Mouse (Mus musculus) G1E-ER4 (cell line): ENCODE data around the gene Mup3. TPM values are rescaled to one million over a fixed set of nuclear protein-coding genes. Genes with fewer than 3 reads are reported as not detected.
"Not testable (repeated sequence)": the region's sequence is repeated elsewhere in the genome, so short reads cannot be mapped to it uniquely, and the experiment has no call there.

Experiments used
- GATA1 ChIP-seq: IDR thresholded peaks from one replicate; pipeline ENCODE4 v1.8.0; 2012; ENCODE audit warnings: low read length, inconsistent platforms
- polyA plus RNA-seq: library from polyadenylated mRNA; stranded (reverse); fragments of >175 nt; gene quantifications from 2 replicates; pipeline ENCODE4 v1.2.3, GENCODE M21; 2012

Mup3 gene
- not detected in 2 replicates for polyA plus RNA-seq

GRCm38 (mm10) chr4:62087241-62087640, at the start of gene Mup3:
Gene Mup3, minus strand, starts transcription at chr4:62087342.
- TF ChIP-seq GATA1 = no peak

DNA sequence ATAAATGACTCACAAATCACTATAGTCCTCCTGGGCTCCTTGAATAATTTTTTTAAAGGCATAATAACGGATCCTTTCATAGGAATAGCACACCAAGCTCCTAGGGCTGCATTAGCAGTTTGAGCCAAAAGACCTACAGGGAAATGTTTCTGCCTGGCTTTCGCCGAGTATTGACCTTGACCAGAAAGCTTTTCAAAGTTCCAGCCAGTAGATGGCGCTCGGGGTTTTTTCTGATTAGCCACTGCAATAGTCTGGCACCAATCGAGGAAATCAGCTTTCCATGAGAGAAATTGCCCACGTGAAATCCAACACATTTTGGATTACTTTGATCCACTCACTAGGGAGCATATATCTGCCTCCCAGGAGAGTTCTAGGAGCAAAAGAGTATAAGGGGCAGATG, 46.6 kb upstream of the Mup3 start:
- TF ChIP-seq GATA1 = no peak

- no peak for TF ChIP-seq GATA1
Observed at GRCm38 (mm10) chr4:62087953-62088352, 811 bp upstream of the Mup3 start.

- no peak for TF ChIP-seq GATA1
Observed at GRCm38 (mm10) chr4:62082755-62083154, 4.4 kb downstream of the Mup3 start.

- no peak for TF ChIP-seq GATA1
Observed at GRCm38 (mm10) chr4:62075126-62075525, 12.0 kb downstream of the Mup3 start.

DNA sequence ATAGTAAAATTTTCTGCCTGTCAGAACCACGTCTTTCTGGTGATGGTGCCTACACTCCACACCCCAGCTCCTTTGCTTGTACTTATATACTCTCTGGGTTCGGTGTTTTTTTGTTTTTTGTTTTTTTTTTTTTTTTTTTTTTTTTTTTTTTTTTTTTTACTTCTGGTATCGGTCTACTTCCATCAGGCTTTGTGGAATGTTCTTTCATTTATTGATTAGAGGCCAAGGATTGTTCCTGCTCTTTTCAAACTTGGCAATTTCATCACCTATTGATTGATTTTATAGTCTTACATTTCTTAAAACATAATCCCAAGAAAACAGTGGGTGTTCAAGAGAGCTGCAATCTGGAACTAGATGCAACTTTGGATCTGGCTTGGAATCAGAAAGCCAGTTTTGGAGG, 33.1 kb downstream of the Mup3 start, which contains the start of gene Mup20:
Gene Mup20 (minus strand): TSS at position 101 of the 400 bp plus-strand sequence.
- not testable (repeated sequence) for TF ChIP-seq GATA1

Other genes with a start within 250 kb of the Mup3 start
- not detected in 2 replicates for gene Mup20, start 33.2 kb downstream of the Mup3 start, polyA plus RNA-seq
- gene Mup21, start 63.5 kb upstream of the Mup3 start, polyA plus RNA-seq = not detected in 2 replicates
- not detected in 2 replicates for gene Zfp37, start 143.7 kb upstream of the Mup3 start, polyA plus RNA-seq
- 0.11 and 0.18 TPM in 2 replicates for gene Slc31a2, start 175.2 kb upstream of the Mup3 start, polyA plus RNA-seq